Mouse (Mus musculus): ENCODE data around the gene Ppp2r2c.
A peak's percentile ranks its signal among the peaks of the same experiment; 100 is the strongest.

DNA sequence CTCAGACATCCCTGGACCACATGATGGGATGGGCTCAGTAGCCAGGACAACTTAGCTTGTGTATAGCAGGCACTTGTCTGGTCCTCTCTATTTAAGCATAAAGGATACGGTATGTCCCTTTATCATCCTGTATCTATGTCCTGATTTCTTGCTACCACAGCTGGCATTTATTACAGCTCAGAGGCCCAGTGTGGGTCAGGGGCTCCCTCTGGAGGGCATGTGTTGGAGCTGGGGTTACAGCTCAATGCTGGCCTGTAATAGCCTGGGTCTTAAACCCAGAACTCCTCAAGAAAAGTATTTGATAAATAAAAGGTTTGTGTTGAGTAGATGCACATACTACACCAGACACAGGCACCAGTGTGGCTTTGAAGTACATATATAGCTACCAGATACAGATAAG, 51.8 kb downstream of the Ppp2r2c start:
- TF ChIP-seq CTCF (IDR thresholded peaks at IDR 0.05; ENCODE audit: borderline replicate concordance, insufficient read depth, low read depth, low read length) (peak; percentile 73), POLR2A (IDR thresholded peaks at IDR 0.05; ENCODE audit: borderline replicate concordance, insufficient read depth, low read length) (no peak)
